Comparison of ENCODE assay signal across 8 mouse cellular contexts in the genomic region with DNA sequence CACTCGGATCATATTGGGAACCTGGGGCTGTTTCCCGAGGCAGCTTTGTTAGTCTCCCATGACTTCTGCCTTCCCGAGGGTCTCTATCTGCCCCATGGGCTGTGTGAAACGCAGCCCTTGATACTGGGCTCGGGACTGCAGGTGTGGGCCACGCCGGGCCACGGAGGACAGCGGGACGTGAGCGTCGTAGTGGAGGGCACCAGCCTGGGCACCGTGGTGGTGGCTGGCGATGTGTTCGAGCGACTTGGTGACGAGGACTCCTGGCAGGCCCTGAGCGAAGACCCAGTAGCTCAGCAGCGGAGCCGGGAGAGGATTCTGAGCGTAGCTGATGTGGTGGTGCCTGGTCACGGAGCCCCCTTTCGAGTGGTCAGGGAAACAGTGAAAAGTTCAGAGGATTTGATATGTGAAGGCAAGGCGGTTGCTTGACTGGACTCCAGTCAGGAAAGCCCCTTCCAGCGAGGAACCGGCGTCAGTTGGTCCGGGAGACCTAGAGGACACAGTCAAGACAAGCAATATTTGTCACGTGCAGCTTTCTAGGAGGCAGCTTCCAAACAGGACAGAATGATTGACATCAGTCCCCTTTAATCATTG. TPM values are rescaled to one million over a fixed set of nuclear protein-coding genes. Genes with fewer than 3 reads are reported as not detected.
DNase-seq lines count a peak whose midpoint lies in the region; ATAC-seq lines count a peak whose summit lies in the region.

No protein-coding gene starts in this region.

- ATAC-seq in kidney, embryonic 15.5 days (replicated peaks; ENCODE audit: low FRiP score): peak; percentile 74
- peak; percentile 47 for ATAC-seq in embryonic facial prominence, embryonic 15.5 days (ENCODE audit: insufficient number of reproducible peaks, low FRiP score, low TSS enrichment, low read depth)
- ATAC-seq in limb, embryonic 13.5 days (ENCODE audit: low FRiP score, low read depth): peak; percentile 57
- peak; percentile 71 for ATAC-seq in midbrain, embryonic 12.5 days (ENCODE audit: low FRiP score, low read depth)

- no peak for DNase-seq in kidney, adult 9 months
- DNase-seq in R1 (ENCODE audit: low read depth, low spot score): peak; percentile 25
- DNase-seq in hindbrain, embryonic 10.5 days (ENCODE audit: low spot score): peak; percentile 64
- DNase-seq in thymus, postnatal 10 days (ENCODE audit: low spot score in 2 of 2): peak; percentile 24 to 30

- peaks cover 28% of the 10 kb centered on the region for H3K36me3 ChIP-seq in kidney, embryonic 15.5 days
- peaks cover 28% of the 10 kb centered on the region; the same call in 1 of the 2 replicates for H3K36me3 ChIP-seq in embryonic facial prominence, embryonic 15.5 days
- peaks cover 38% of the 10 kb centered on the region for H3K36me3 ChIP-seq in hindbrain, embryonic 10.5 days
- peaks cover 32% of the 10 kb centered on the region for H3K36me3 ChIP-seq in limb, embryonic 13.5 days
- peaks cover 30% of the 10 kb centered on the region for H3K36me3 ChIP-seq in midbrain, embryonic 12.5 days

- H3K4me3 ChIP-seq in kidney, embryonic 15.5 days (replicated peaks): peak overlapping the region; percentile 62
- H3K4me3 ChIP-seq in embryonic facial prominence, embryonic 15.5 days (replicated peaks): peak overlapping the region; percentile 80
- H3K4me3 ChIP-seq in hindbrain, embryonic 10.5 days: peak overlapping the region; percentile 88
- peak overlapping the region; percentile 75 for H3K4me3 ChIP-seq in limb, embryonic 13.5 days
- peak overlapping the region; percentile 60 for H3K4me3 ChIP-seq in midbrain, embryonic 12.5 days

- WGBS in kidney, embryonic 15.5 days: under 1% methylated on average over 29 of the region's 29 CpGs
- 2% methylated on average over 29 of the region's 29 CpGs for WGBS in embryonic facial prominence, embryonic 15.5 days
- 2% methylated on average over 29 of the region's 29 CpGs for WGBS in hindbrain, embryonic 10.5 days
- WGBS in limb, embryonic 13.5 days: 2% methylated on average over 29 of the region's 29 CpGs
- WGBS in midbrain, embryonic 12.5 days: 2% methylated on average over 29 of the region's 29 CpGs

- peak overlapping the region; percentile 94 for H3K4me2 ChIP-seq in kidney, embryonic 15.5 days
- peak overlapping the region; percentile 91 for H3K4me2 ChIP-seq in embryonic facial prominence, embryonic 15.5 days (replicated peaks)
- peak overlapping the region; percentile 81 for H3K4me2 ChIP-seq in limb, embryonic 13.5 days (replicated peaks)
- peak overlapping the region; percentile 94 for H3K4me2 ChIP-seq in midbrain, embryonic 12.5 days (replicated peaks)

- H3K9ac ChIP-seq in kidney, embryonic 15.5 days: peak overlapping the region; percentile 70
- peak overlapping the region; percentile 86 for H3K9ac ChIP-seq in embryonic facial prominence, embryonic 15.5 days
- peak overlapping the region; percentile 86 for H3K9ac ChIP-seq in limb, embryonic 13.5 days
- peak overlapping the region; percentile 83 for H3K9ac ChIP-seq in midbrain, embryonic 12.5 days (replicated peaks)

- no peaks in the 10 kb centered on the region for H3K9me3 ChIP-seq in kidney, embryonic 15.5 days (replicated peaks)
- H3K9me3 ChIP-seq in embryonic facial prominence, embryonic 15.5 days (replicated peaks): no peaks in the 10 kb centered on the region
- H3K9me3 ChIP-seq in hindbrain, embryonic 10.5 days: no peaks in the 10 kb centered on the region
- no peaks in the 10 kb centered on the region for H3K9me3 ChIP-seq in limb, embryonic 13.5 days
- H3K9me3 ChIP-seq in midbrain, embryonic 12.5 days: no peaks in the 10 kb centered on the region

- H3K27me3 ChIP-seq in kidney, embryonic 15.5 days: no peaks in the 10 kb centered on the region
- no peaks in the 10 kb centered on the region for H3K27me3 ChIP-seq in embryonic facial prominence, embryonic 15.5 days
- H3K27me3 ChIP-seq in hindbrain, embryonic 10.5 days (ENCODE audit: insufficient read depth, poor library complexity, severe bottlenecking): no peaks in the 10 kb centered on the region
- H3K27me3 ChIP-seq in limb, embryonic 13.5 days: no peaks in the 10 kb centered on the region
- no peaks in the 10 kb centered on the region for H3K27me3 ChIP-seq in midbrain, embryonic 12.5 days

- peak overlapping the region; percentile 82 for H3K27ac ChIP-seq in kidney, embryonic 15.5 days
- peak overlapping the region; percentile 82 for H3K27ac ChIP-seq in embryonic facial prominence, embryonic 15.5 days (replicated peaks)
- peak overlapping the region; percentile 97 for H3K27ac ChIP-seq in hindbrain, embryonic 10.5 days
- H3K27ac ChIP-seq in limb, embryonic 13.5 days: peak overlapping the region; percentile 83
- H3K27ac ChIP-seq in midbrain, embryonic 12.5 days (replicated peaks): peak overlapping the region; percentile 84

- peaks cover 10% of the 10 kb centered on the region for H3K4me1 ChIP-seq in kidney, embryonic 15.5 days
- peaks cover 16% of the 10 kb centered on the region; the same call in 1 of the 2 replicates for H3K4me1 ChIP-seq in embryonic facial prominence, embryonic 15.5 days
- H3K4me1 ChIP-seq in hindbrain, embryonic 10.5 days (replicated peaks): peaks cover 17% of the 10 kb centered on the region; the same call in 1 of the 2 replicates
- peaks cover 10% of the 10 kb centered on the region for H3K4me1 ChIP-seq in limb, embryonic 13.5 days
- H3K4me1 ChIP-seq in midbrain, embryonic 12.5 days: peaks cover 9% of the 10 kb centered on the region; the same call in 1 of the 2 replicates

RNA-seq across cellular contexts. Expression of gene Mblac1, which starts 0.7 kb away (rescaled TPM):
- polyA plus RNA-seq in kidney, embryonic 15.5 days (2015; fragmentation: Nextera tagmentation; extraction: Ambion mirVana): 8.4 and 10.5 TPM in 2 replicates
- polyA plus RNA-seq in embryonic facial prominence, embryonic 15.5 days (2015; fragmentation: Nextera tagmentation; extraction: Ambion mirVana): 8.5 and 8.6 TPM in 2 replicates
- polyA plus RNA-seq in hindbrain, embryonic 10.5 days (2016; fragmentation: Nextera tagmentation; extraction: Ambion mirVana): 8.8 and 11.8 TPM in 2 replicates
- polyA plus RNA-seq in limb, embryonic 13.5 days (2015; fragmentation: Nextera tagmentation; extraction: Ambion mirVana): 10.5 and 11.3 TPM in 2 replicates
- polyA plus RNA-seq in midbrain, embryonic 12.5 days (2016; fragmentation: Nextera tagmentation; extraction: Ambion mirVana): 11.6 and 12.2 TPM in 2 replicates

RNA-seq across cellular contexts. Expression of gene Cnpy4, which starts 7.6 kb away (rescaled TPM):
- 61.9 and 62.9 TPM in 2 replicates for polyA plus RNA-seq in kidney, embryonic 15.5 days (2015; fragmentation: Nextera tagmentation; extraction: Ambion mirVana)
- polyA plus RNA-seq in embryonic facial prominence, embryonic 15.5 days (2015; fragmentation: Nextera tagmentation; extraction: Ambion mirVana): 61.1 and 65.6 TPM in 2 replicates
- 50.7 and 52.2 TPM in 2 replicates for polyA plus RNA-seq in hindbrain, embryonic 10.5 days (2016; fragmentation: Nextera tagmentation; extraction: Ambion mirVana)
- 73.0 and 73.8 TPM in 2 replicates for polyA plus RNA-seq in limb, embryonic 13.5 days (2015; fragmentation: Nextera tagmentation; extraction: Ambion mirVana)
- 43.9 and 47.7 TPM in 2 replicates for polyA plus RNA-seq in midbrain, embryonic 12.5 days (2016; fragmentation: Nextera tagmentation; extraction: Ambion mirVana)

RNA-seq across cellular contexts. Expression of gene Taf6, which starts 7.6 kb away (rescaled TPM):
- polyA plus RNA-seq in kidney, embryonic 15.5 days (2015; fragmentation: Nextera tagmentation; extraction: Ambion mirVana): 102 and 109 TPM in 2 replicates
- 77.2 and 87.7 TPM in 2 replicates for polyA plus RNA-seq in embryonic facial prominence, embryonic 15.5 days (2015; fragmentation: Nextera tagmentation; extraction: Ambion mirVana)
- polyA plus RNA-seq in hindbrain, embryonic 10.5 days (2016; fragmentation: Nextera tagmentation; extraction: Ambion mirVana): 128 and 136 TPM in 2 replicates
- polyA plus RNA-seq in limb, embryonic 13.5 days (2015; fragmentation: Nextera tagmentation; extraction: Ambion mirVana): 99.2 and 106 TPM in 2 replicates
- polyA plus RNA-seq in midbrain, embryonic 12.5 days (2016; fragmentation: Nextera tagmentation; extraction: Ambion mirVana): 121 and 129 TPM in 2 replicates

RNA-seq across cellular contexts. Expression of gene Mcm7, which starts 22.6 kb away (rescaled TPM):
- 211 and 225 TPM in 2 replicates for polyA plus RNA-seq in kidney, embryonic 15.5 days (2015; fragmentation: Nextera tagmentation; extraction: Ambion mirVana)
- 141 and 142 TPM in 2 replicates for polyA plus RNA-seq in embryonic facial prominence, embryonic 15.5 days (2015; fragmentation: Nextera tagmentation; extraction: Ambion mirVana)
- polyA plus RNA-seq in hindbrain, embryonic 10.5 days (2016; fragmentation: Nextera tagmentation; extraction: Ambion mirVana): 324 and 361 TPM in 2 replicates
- polyA plus RNA-seq in limb, embryonic 13.5 days (2015; fragmentation: Nextera tagmentation; extraction: Ambion mirVana): 208 and 210 TPM in 2 replicates
- 250 and 269 TPM in 2 replicates for polyA plus RNA-seq in midbrain, embryonic 12.5 days (2016; fragmentation: Nextera tagmentation; extraction: Ambion mirVana)

RNA-seq across cellular contexts. Expression of gene Ap4m1, which starts 23.0 kb away (rescaled TPM):
- 24.2 and 28.2 TPM in 2 replicates for polyA plus RNA-seq in kidney, embryonic 15.5 days (2015; fragmentation: Nextera tagmentation; extraction: Ambion mirVana)
- 26.9 and 27.4 TPM in 2 replicates for polyA plus RNA-seq in embryonic facial prominence, embryonic 15.5 days (2015; fragmentation: Nextera tagmentation; extraction: Ambion mirVana)
- polyA plus RNA-seq in hindbrain, embryonic 10.5 days (2016; fragmentation: Nextera tagmentation; extraction: Ambion mirVana): 26.2 and 29.7 TPM in 2 replicates
- 32.2 and 35.8 TPM in 2 replicates for polyA plus RNA-seq in limb, embryonic 13.5 days (2015; fragmentation: Nextera tagmentation; extraction: Ambion mirVana)
- 27.9 and 28.2 TPM in 2 replicates for polyA plus RNA-seq in midbrain, embryonic 12.5 days (2016; fragmentation: Nextera tagmentation; extraction: Ambion mirVana)
